In genomic region chr12:25027416-25027815, GRCm38 (mm10) we compare ENCODE assay signal across 9 mouse cellular contexts. TPM values are rescaled to one million over a fixed set of nuclear protein-coding genes. Genes with fewer than 3 reads are reported as not detected.
A peak's percentile ranks its signal among the peaks of the same experiment; 100 is the strongest.
DNase-seq lines count a peak whose midpoint lies in the region; ATAC-seq and TF ChIP-seq lines count a peak whose summit lies in the region.
"Had no signal": no experiment of that assay in that cellular context is flagged by ENCODE, and none has a peak within 500 bp of the region (broad histone marks: within the 10 kb centered on the region; RNA-seq: fewer than 3 reads in every experiment).

No protein-coding gene starts in this region.

- DNase-seq in heart, adult 2 months = peak in 1 of 2 experiments; percentile 47
- DNase-seq in adrenal gland, adult 2 months = peak; percentile 46
- peak; percentile 64 for DNase-seq in embryo, embryonic 10 days (ENCODE audit: low spot score)
- DNase-seq in heart, adult 8-10 months (ENCODE audit: low spot score) = peak; percentile 48
- DNase-seq in kidney, postnatal 4 days = peak; percentile 64 to 70
- peak; percentile 70 for DNase-seq in lung, postnatal 36 days
- peak; percentile 53 for DNase-seq in right cerebral cortex, postnatal 25 days
- DNase-seq: liver, embryonic 13.5 days had no signal

- TF ChIP-seq POLR2A in heart, adult 2 months (IDR thresholded peaks at IDR 0.05; ENCODE audit: insufficient read depth, low read depth, low read length) = no peak

- 0 out of 2 replicates have a peak, but pooled peaks cover 1% of the 10 kb centered on the region for H3K79me2 ChIP-seq in heart, adult 2 months (replicated peaks; ENCODE audit: control insufficient read depth, insufficient read depth, low read length)

- 0 out of 2 replicates have a peak, but pooled peaks have one; percentile 12 for TF ChIP-seq EP300 in heart, adult 2 months (IDR thresholded peaks at IDR 0.05; ENCODE audit: insufficient read depth, low read depth, low read length)

- TF ChIP-seq CTCF in heart, adult 2 months (IDR thresholded peaks at IDR 0.05) = peak; percentile 92

- H3K27ac ChIP-seq in heart, adult 2 months = no peak overlapping the region
- H3K27ac ChIP-seq in heart, embryonic 11.5 days (ENCODE audit: low read depth, low read length) = no peak overlapping the region
- H3K27ac ChIP-seq: liver, embryonic 13.5 days had no signal

- no peaks in the 10 kb centered on the region for H3K4me1 ChIP-seq in heart, adult 2 months (ENCODE audit: control insufficient read depth, insufficient read depth, low read length)
- peaks cover 2% of the 10 kb centered on the region; the same call in 1 of the 2 replicates for H3K4me1 ChIP-seq in heart, embryonic 11.5 days (ENCODE audit: control insufficient read depth, insufficient read depth, low read length)
- H3K4me1 ChIP-seq: liver, embryonic 13.5 days had no signal

- peaks cover 3% of the 10 kb centered on the region; the same call in 1 of the 2 replicates for H3K36me3 ChIP-seq in heart, adult 2 months (ENCODE audit: control insufficient read depth, insufficient read depth, low read length)
- H3K36me3 ChIP-seq in heart, embryonic 11.5 days (ENCODE audit: control insufficient read depth, insufficient read depth, low read length) = no peaks in the 10 kb centered on the region

- no peak for ATAC-seq in heart, embryonic 11.5 days (replicated peaks; ENCODE audit: insufficient number of reproducible peaks, low FRiP score, low TSS enrichment)

- H3K9me3 ChIP-seq in heart, embryonic 11.5 days (replicated peaks; ENCODE audit: control insufficient read depth, low read length) = no peaks in the 10 kb centered on the region
- H3K9me3 ChIP-seq: liver, embryonic 13.5 days had no signal

- H3K4me3 ChIP-seq in heart, adult 2 months = no peak overlapping the region
- no peak overlapping the region for H3K4me3 ChIP-seq in heart, embryonic 11.5 days (ENCODE audit: low read depth, low read length)
- H3K4me3 ChIP-seq: liver, embryonic 13.5 days had no signal

- H3K4me2 ChIP-seq in heart, embryonic 11.5 days = no peak overlapping the region
- H3K4me2 ChIP-seq: liver, embryonic 13.5 days had no signal

- no peaks in the 10 kb centered on the region for H3K27me3 ChIP-seq in heart, adult 2 months (ENCODE audit: control insufficient read depth, insufficient read depth, low read length)
- H3K27me3 ChIP-seq in heart, embryonic 11.5 days (ENCODE audit: control insufficient read depth, insufficient read depth, low read length) = no peaks in the 10 kb centered on the region
- H3K27me3 ChIP-seq: liver, embryonic 13.5 days had no signal

- no peak overlapping the region for H3K9ac ChIP-seq in heart, adult 2 months (ENCODE audit: low read depth, low read length)
- H3K9ac ChIP-seq in heart, embryonic 11.5 days (ENCODE audit: low read depth, low read length) = no peak overlapping the region
- H3K9ac ChIP-seq: liver, embryonic 13.5 days had no signal

- WGBS in heart, adult 2 months = 21% methylated on average over 2 of the region's 2 CpGs
- 31% methylated on average over 2 of the region's 2 CpGs for WGBS in heart, embryonic 11.5 days (ENCODE audit: insufficient replicate concordance)

- intact Hi-C loops in heart, adult 2 months (cut with DNase I) = loop anchor here (1.0 to 10.0 kb wide), 3 partner anchors 1044 to 1247 kb away; no protein-coding TSS in a partner anchor

RNA-seq across cellular contexts. Expression of gene Kidins220, which starts 52.7 kb away (rescaled TPM):
- total RNA-seq in heart, adult 2 months (2021) = 10 to 100 TPM; 68.4 TPM
- 41.6 and 52.9 TPM in 2 replicates for polyA plus RNA-seq in heart, adult 2 months (2012; rRNA removed)
- 45.5 and 46.4 TPM in 2 replicates for polyA plus RNA-seq in heart, embryonic 11.5 days (2014; fragmentation: Nextera tagmentation; extraction: Ambion mirVana)
- 100 to 1,000 TPM in 1 of 2 experiments, 10 to 100 TPM in 1; 90.9 to 111 TPM for total RNA-seq in adrenal gland, adult 2 months (2021)
- 89.9 and 112 TPM in 2 replicates for polyA plus RNA-seq in adrenal gland, adult 2 months (2012; rRNA removed)
- total RNA-seq in heart, adult 8-10 months (2022) = 10 to 100 TPM; 57.2 to 84.5 (median 66.5) TPM
